Mouse (Mus musculus): Measurements from ENCODE around the gene 2900011O08Rik. TPM values are rescaled to one million over a fixed set of nuclear protein-coding genes. Genes with fewer than 3 reads are reported as not detected.
"Not testable (repeated sequence)": the region's sequence is repeated elsewhere in the genome, so short reads cannot be mapped to it uniquely, and the experiment has no call there.

Gene 2900011O08Rik
- total RNA-seq (2022): under 1 TPM in 2 of 4 experiments, not detected in 2; 0.19 to 0.69 TPM

- DNase-seq (ENCODE audit: low spot score): no peak
These were observed at the start of gene 2900011O08Rik, which contains the start of gene Ifitm7 for GRCm38 (mm10) chr16:13986574-13987478. Gene 2900011O08Rik, plus strand, starts transcription at chr16:13986604. Gene Ifitm7, minus strand, starts transcription at chr16:13986888.

DNA sequence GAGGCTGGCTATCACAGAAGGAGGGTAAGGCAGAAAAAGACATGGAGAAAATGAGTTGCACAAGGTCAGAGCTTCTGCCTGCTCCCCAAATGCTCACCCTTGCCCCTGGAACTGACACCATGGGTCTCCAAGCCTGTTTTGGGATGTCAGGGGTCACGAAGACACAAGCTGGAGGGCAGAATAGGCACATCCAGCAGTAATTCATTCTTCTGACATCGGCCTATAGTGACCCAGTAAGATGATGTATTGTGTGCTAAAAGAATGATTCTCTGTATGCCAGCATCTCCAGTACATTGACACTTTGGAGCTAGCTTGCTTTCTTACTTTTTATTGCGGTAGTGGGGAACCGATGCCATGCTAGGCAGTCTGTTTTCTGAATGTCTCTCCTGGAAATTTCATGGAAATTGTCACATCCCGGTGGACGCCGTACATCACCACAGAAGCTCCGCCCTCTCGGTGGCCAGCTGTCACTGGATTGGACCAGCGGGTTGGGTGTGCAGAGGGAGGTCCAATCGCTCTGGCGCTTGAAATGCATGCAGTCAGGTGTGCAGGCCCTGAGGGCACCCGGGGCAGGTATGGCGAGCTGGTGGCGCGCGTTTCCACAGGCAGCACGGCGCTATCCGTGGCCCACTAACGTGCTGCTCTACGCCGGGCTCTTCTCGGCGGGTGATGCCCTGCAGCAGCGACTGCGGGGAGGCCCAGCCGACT lies 46.1 kb upstream of the 2900011O08Rik start:
- no peak for DNase-seq (ENCODE audit: low spot score)

GRCm38 (mm10) chr16:13940847-13941395 lies 45.5 kb upstream of the 2900011O08Rik start:
- DNase-seq (ENCODE audit: low spot score): no peak

DNA sequence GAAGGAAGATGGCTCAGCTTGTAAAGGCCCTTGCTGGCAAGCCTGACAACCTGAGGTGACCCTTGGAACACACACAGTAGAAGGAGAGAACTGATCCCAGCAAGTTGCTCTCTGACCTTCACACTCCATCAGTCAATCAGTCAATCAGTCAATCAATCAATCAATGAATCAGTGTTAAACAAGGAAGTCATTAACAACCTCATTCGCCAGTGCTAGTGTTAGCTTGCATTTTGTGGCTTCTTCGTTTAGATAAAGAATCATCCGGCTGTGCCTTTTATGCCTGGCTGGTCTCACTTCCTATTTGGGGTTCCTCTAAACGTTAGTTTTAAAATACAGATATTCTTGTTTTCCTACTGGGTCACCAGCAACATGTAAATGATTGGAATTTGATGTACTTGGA lies 42.2 kb upstream of the 2900011O08Rik start:
- DNase-seq (ENCODE audit: low spot score): no peak

DNA sequence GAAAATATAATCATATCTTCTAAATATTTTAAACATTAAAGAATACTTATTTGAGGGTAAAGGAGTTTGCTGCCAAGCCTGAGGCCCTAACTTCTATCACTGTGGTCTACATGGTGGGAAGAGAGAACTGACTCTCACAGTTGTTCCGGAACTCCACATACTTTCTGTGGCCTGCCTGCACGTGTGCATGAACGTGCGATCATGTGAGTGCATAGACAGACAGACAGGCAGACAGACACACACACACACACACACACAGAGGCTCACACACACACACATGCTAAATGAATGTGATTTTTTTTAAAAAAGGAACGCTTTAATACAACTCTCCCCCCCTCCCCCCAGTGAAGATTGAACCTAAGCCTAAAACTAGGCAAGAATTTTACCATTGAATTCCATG lies 41.7 kb upstream of the 2900011O08Rik start:
- DNase-seq (ENCODE audit: low spot score): no peak

- no peak for DNase-seq (ENCODE audit: low spot score)
These were observed 41.3 kb upstream of the 2900011O08Rik start for GRCm38 (mm10) chr16:13945153-13945552.

DNA sequence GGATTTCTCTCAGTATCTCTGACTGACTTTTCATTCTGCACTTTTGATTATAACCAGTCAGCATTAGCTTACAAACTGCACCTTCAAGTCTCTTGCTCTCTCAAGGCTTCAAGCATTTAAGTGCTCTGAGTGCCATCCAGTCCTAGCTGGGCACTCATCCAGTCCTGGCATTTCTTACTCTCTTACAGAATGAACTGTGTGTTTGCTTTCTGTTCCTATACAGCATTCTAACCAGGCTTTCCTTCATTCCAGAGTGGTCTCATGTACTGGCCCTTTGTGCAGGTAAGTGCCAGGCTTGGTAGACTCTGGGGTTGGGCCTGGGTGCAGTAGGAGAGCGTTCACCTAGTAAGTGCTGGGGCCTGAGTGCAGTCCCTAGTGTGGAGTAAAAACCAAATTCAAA lies 40.1 kb upstream of the 2900011O08Rik start:
- no peak for DNase-seq (ENCODE audit: low spot score)

DNA sequence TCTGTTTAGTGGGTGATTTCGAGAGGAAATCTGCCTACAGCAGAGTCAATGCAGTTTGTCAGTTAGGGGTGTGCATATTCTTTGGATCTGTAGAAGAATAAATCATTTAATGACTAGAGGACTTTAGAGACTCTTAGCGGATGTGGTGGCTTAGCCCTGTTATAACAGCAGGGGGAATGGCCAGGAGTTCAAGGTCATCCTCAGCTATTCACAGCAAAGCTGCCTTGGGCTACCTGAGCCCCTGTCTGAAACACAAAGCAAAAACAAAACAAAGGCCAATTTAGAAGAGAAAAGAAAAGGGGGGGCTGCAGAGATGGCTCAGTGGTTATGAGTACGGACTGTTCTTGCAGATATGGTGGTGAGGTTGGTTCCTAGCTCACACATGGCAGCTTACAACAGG lies 35.2 kb upstream of the 2900011O08Rik start:
- DNase-seq (ENCODE audit: low spot score): no peak

DNA sequence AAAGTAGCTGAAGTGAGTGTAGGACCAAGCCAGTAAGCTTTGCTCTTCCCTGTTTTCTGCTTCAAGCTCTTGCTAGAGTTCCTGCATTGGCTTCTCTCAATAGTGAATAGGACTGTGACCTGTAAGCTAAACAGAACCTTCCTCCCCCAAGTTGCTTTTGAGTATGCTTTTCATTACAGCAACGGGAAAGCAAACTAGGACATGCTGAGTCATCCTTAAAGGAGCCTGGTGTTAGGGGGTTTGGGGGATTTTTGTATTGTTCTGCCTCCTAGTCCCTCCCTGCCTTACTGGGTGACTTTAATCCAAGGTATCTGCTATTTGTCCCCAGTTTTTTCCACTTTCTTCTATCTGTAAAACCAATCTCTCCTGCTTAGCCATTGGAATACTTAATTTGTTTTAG lies 24.4 kb upstream of the 2900011O08Rik start:
- no peak for DNase-seq (ENCODE audit: low spot score)

GRCm38 (mm10) chr16:13969096-13969495 lies 17.3 kb upstream of the 2900011O08Rik start:
- no peak for DNase-seq (ENCODE audit: low spot score)

DNA sequence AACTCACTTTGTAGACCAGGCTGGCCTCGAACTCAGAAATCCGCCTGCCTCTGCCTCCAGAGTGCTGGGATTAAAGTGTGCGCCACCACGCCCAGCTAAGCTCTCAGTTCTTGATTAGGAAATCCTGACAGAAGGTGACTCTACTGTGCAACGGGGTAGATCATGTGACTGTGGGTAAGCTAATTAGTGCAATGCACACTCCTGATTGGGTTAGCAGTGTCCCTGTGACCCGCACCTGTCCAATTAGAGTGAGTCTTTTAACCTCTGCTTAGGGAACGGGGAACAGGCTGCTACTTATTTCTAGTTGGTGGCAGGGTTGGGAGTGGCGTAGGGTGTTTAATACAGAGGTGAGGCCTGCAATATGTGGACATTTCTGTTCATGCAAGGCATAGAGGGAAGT lies 14.4 kb upstream of the 2900011O08Rik start:
- DNase-seq (ENCODE audit: low spot score): no peak

DNA sequence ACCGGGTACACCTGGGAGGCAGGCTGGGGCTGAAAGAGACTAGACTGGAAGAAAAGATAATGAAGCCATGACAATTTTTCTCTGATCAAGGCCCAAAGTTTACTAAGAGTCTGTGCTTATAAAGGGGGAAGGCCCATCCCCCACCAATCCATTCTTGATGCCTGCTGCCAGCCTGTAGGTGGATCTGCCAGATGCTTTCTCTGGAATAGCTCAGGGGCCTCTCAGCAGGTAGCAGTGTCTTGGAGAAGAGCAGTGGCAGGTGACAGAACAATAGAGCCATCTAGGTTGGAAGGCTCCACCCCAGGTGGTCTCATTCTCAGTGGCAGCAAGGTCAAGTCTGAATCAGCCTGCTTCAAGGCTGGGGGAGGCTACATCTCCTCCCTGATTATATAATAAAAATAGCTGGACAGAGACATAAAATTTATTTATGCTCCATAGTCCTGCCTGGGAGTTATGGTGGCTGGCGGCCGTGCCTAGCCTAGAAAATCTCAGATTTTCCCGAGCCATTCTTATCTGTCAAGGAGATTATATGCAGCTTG lies 10.0 kb upstream of the 2900011O08Rik start:
- not testable (repeated sequence) for DNase-seq (ENCODE audit: low spot score)

DNA sequence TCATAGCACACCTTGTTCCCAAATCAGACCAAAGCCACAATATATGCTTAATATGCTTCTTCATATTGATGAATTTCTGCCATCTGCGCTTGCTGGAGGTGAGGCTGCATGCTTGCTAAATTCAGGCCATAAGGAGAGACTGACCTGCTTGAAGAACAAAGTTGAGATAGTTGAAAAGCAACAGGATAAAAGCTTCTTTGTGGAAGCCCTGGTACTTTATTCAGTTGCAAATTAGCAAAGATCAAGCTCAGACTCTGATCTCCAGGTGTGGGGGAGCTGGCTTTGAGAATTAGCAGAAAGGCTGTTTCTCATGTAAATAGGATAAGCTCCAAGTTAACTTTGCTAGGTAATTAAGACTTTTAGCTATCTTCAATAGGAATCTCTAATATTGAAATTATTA lies 9.4 kb upstream of the 2900011O08Rik start:
- DNase-seq (ENCODE audit: low spot score): not testable (repeated sequence)

GRCm38 (mm10) chr16:13981726-13982125 lies 4.7 kb upstream of the 2900011O08Rik start:
- not testable (repeated sequence) for DNase-seq (ENCODE audit: low spot score)

DNA sequence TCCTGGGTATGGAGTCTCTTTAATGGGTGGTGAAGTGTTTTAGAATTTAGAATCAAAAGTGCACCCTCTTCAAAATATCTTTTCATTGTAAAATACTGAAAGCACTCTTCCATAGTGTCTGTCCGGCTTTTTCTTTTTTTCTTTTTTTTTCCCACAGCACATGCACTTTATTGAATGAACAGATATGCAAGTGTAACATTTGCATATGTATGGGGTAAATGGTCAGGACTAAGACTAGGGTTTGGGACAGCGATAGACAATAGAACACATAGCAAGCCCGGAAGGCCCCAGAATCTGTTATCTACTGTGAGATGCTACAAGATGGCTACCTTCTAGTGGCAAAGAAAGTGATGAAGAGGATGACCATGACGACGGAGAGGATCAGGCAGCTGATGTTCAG lies 3.2 kb upstream of the 2900011O08Rik start:
- no peak for DNase-seq (ENCODE audit: low spot score)

DNA sequence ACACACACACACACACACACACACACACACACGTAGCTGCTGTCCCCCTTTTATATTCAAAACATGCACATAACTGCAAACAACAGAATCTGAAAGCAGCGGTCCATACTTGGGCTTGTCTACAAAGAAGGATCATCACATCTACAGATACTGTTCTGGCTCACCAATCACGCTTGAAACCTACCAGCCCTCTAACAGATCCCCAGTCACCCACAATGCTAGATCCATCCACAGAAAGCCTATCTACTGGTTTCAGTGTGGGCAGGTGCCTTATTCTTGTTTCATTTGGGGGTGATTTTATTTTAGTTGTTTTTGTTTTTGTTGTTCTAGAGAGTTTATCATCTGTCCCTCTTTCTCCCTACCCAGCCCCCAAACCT lies 219 bp upstream of the 2900011O08Rik start:
- DNase-seq (ENCODE audit: low spot score): no peak

DNA sequence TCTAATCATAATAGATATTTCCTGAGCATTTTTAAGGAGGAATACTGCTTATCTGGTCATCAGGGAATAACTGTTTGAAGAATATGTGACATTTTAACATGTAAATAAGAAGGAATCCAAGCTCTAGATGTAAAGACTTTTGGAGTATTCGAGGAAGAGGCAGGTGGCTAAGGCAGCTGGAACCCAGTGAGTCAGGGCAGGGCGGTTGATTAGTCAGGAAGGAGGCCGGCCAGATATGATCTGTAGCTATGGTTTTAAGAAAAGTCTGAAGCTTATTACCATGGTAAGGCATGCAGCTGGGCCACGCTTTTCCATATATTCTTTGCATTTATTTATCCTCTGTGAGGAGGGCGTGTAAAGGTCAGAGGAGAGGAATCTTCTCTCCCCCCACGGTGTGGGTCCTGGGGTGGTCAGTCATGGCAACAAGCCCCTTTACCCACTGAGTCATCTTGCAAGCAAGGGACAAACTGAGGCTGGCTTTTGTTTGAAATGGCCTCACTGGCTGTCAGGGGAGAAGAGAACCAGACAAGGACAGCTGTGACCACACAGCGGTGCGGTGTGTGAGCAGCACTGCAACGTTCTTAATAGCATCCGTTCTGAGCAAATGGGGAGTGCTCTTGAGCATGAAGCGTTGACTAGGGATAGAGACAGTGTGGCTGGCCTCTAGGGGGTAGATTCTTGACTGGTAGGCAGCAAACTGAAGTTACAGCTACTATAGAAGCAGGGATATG lies 6.3 kb downstream of the 2900011O08Rik start:
- no peak for DNase-seq (ENCODE audit: low spot score)

DNA sequence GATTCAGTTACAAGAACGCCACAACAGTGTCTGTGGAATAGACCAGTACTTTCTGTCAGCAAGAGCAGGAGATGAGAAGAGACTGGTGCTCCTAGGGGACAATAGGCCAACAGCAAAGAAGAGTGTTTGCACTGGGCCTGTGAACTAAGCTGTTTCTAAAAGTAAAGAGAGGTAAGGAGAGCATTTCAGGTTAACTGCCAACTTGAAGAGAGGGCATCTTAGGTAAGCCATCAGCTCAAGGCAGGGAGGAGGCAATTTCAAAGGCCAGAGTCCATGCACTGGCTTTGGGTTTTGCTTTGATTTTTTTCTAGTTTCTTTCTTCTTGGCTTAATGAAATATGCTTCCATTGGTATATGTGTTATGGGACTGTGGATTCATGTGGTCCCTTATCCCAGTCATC lies 7.7 kb downstream of the 2900011O08Rik start:
- no peak for DNase-seq (ENCODE audit: low spot score)

DNA sequence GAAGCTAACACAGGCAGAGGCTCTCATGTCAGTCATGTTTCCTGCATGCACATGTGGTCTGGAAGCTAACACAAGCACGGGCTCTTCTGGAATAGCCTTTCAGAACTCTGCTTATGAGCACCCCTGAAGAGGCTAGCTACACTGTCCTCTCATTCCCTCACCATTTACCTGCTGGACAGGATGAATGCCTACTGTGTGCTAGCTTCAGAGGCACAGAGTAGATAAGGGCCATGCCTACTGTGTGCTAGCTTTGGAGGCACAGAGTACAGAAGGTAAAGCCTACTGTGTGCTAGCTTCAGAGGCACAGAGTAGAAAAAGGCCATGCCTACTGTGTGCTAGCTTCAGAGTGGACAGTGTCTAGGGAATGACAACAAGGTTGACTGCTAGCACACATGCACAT lies 8.1 kb downstream of the 2900011O08Rik start:
- no peak for DNase-seq (ENCODE audit: low spot score)

DNA sequence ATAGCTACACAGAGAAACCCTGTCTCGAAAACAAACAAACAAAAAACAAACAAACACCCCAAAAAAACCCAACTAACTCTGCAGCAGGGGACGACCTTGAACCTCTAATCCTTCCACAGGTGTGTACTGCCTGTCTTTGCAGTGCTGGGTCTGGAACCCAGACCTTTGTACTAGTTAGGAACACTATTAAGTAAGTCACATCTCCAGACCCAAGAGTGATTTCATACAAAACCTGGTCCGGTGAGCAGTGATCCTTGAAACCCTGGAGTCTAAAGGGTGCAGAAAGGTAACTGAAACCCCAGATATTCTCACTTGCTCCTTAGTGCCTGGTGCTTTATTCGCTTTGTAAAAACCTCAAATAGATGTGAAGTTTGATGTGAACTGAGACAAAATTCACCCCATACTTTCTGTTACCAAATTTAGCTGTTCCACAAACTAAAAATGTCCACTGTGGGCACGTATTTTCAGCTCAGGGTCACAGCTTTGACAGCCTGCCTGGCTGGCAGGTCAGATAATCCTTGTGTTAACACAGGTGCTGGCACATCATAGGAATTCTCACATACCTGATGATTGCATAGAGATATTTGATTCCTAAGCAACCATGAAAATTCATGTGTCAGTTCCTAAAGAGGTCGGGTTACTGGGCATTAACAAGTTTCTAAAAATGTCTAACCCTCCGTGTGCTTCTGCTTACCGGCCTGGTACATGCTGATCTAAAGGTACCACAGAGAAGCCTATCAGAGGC lies 17.2 kb downstream of the 2900011O08Rik start:
- no peak for DNase-seq (ENCODE audit: low spot score)

- DNase-seq (ENCODE audit: low spot score): no peak
These were observed 17.8 kb downstream of the 2900011O08Rik start for GRCm38 (mm10) chr16:14004170-14004569.
